Mouse (Mus musculus) cortical plate, adult 2 months (tissue): ENCODE data around the gene Nr0b2. TPM values are rescaled to one million over a fixed set of nuclear protein-coding genes. Genes with fewer than 3 reads are reported as not detected.

Experiments used
- H3K27ac ChIP-seq: fragments of 200-500 bp; 2 replicates; pipeline ENCODE4 v1.5.1; 2012; ENCODE audit warnings: low read length, control low read depth, inconsistent platforms; ENCODE audit not compliant: insufficient read depth
- H3K4me1 ChIP-seq: fragments of 200-500 bp; 2 replicates; pipeline ENCODE4 v1.6.1; 2011; ENCODE audit warnings: low read length; ENCODE audit not compliant: control insufficient read depth, insufficient read depth
- H3K4me3 ChIP-seq: fragments of 200-500 bp; 2 replicates; pipeline ENCODE4 v1.5.1; 2011; ENCODE audit warnings: mild to moderate bottlenecking, low read length, control low read depth; ENCODE audit not compliant: insufficient read depth
- CTCF ChIP-seq: fragments of 200-500 bp; IDR thresholded peaks from 2 replicates; pipeline ENCODE4 v1.5.1; 2011; ENCODE audit warnings: mild to moderate bottlenecking, control low read depth, low read length; ENCODE audit not compliant: insufficient read depth; ENCODE audit errors: extremely low read depth
- POLR2A ChIP-seq: fragments of 200-500 bp; IDR thresholded peaks from 2 replicates; pipeline ENCODE4 v1.6.1; 2011; ENCODE audit warnings: mild to moderate bottlenecking, low read length, control low read depth; ENCODE audit not compliant: insufficient read depth; ENCODE audit errors: extremely low read depth
- polyA plus RNA-seq: library from polyadenylated mRNA; depleted of rRNA; stranded (reverse); fragments of >200 nt; gene quantifications from 2 replicates; pipeline ENCODE4 v1.2.3, GENCODE M21; 2012

The Nr0b2 gene
- polyA plus RNA-seq, 1 experiment, result not detected

GRCm38 (mm10) chr4:133584059-133584951 is 31.1 kb downstream of the Nr0b2 start, which contains the start of gene Gpn2:
Gene Gpn2, plus strand, starts transcription at chr4:133584362.
- no peaks in the 10 kb centered on the region for H3K4me1 ChIP-seq
- peak within 1 kb of the TSS; percentile 73 for H3K4me3 ChIP-seq
- H3K27ac ChIP-seq, result peak within 1 kb of the TSS; percentile 51
- TF ChIP-seq CTCF, result no peak
- peak; percentile 91 for TF ChIP-seq POLR2A

DNA sequence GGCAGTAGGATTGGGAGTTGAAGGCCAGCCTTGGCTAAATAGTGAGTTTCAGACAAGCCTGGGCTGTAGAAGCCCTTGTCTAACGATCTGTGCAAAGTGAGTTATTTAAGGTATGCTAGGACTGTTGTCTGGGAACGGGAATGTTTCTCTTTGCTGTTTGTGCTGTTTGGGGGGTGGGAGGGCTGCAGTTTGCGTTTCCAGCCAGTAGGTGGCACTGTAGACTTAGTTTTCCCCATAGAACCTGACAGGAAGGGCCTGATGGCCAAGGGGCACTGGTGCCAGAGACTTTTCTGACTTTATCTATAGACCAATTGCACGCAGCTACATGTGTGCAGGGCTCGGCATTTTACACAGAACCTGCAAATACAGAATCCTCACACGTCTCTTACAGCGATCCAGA is 39.4 kb downstream of the Nr0b2 start:
- Histone ChIP-seq H3K4me1 (no peaks in the 10 kb centered on the region), H3K4me3 (no peak overlapping the region), H3K27ac (no peak overlapping the region)
- TF ChIP-seq POLR2A (no peak), CTCF (peak; percentile 97)

DNA sequence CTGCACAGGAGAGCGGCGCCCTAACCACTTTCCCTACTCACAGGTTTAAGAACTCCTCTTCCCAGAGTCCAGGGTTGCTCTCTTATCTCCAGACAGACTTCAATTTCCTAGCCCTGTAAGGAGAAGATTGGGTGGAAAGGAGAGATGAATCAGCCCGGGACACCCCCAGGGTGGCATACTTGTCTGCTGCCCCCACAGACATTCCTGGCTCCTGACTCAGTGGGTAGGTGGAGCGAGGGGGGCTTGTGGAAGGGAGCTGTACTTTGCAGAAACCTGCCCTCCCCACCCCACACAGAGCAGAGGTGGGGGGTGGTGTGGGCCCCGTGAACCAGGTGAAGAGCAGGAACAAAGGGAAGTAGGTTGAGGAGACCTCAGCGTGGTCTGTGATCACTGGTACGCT is 42.4 kb downstream of the Nr0b2 start:
- peaks cover 2% of the 10 kb centered on the region; the same call in 1 of the 2 replicates for H3K4me1 ChIP-seq
- no peak overlapping the region for H3K27ac ChIP-seq
- H3K4me3 ChIP-seq, result no peak overlapping the region
- TF ChIP-seq POLR2A, result no peak
- TF ChIP-seq CTCF, result no peak

- TF ChIP-seq CTCF, result no peak
- TF ChIP-seq POLR2A, result no peak
- H3K4me1 ChIP-seq, result peaks cover 2% of the 10 kb centered on the region; the same call in 1 of the 2 replicates
- H3K27ac ChIP-seq, result no peak overlapping the region
- no peak overlapping the region for H3K4me3 ChIP-seq
Measured at GRCm38 (mm10) chr4:133596084-133596483, 42.9 kb downstream of the Nr0b2 start.

GRCm38 (mm10) chr4:133598616-133599015 is 45.4 kb downstream of the Nr0b2 start:
- no peak overlapping the region for H3K4me3 ChIP-seq
- H3K27ac ChIP-seq, result no peak overlapping the region
- TF ChIP-seq CTCF (no peak), POLR2A (no peak)
- peaks cover 2% of the 10 kb centered on the region; the same call in 1 of the 2 replicates for H3K4me1 ChIP-seq

DNA sequence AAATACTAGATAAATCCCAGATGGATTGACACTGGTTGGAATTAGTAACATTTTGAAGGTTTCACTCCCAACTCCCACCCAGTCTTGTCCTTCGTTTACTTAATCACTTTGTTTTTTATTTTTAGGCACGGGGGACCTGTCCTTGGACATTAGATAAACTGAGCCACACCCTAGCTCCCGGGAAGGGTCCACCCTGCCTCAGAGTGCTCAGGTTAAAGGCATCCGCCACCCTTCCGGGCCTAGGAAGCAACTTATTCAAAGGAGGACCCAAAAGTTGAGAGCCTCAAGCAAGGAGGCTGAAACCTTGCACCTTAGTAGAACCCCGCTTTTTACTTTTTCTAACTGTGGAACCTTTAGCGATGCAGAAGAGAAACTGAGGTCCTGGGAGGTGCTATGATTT is 45.9 kb downstream of the Nr0b2 start:
- Histone ChIP-seq H3K4me3 (peak overlapping the region; percentile 29), H3K4me1 (peaks cover 2% of the 10 kb centered on the region; the same call in 1 of the 2 replicates), H3K27ac (no peak overlapping the region)
- TF ChIP-seq POLR2A (no peak), CTCF (no peak)

GRCm38 (mm10) chr4:133599571-133600073 is 46.4 kb downstream of the Nr0b2 start:
- Histone ChIP-seq H3K4me3 (peak overlapping the region; percentile 29), H3K4me1 (peaks cover 2% of the 10 kb centered on the region; the same call in 1 of the 2 replicates), H3K27ac (no peak overlapping the region)
- TF ChIP-seq POLR2A (no peak), CTCF (no peak)

DNA sequence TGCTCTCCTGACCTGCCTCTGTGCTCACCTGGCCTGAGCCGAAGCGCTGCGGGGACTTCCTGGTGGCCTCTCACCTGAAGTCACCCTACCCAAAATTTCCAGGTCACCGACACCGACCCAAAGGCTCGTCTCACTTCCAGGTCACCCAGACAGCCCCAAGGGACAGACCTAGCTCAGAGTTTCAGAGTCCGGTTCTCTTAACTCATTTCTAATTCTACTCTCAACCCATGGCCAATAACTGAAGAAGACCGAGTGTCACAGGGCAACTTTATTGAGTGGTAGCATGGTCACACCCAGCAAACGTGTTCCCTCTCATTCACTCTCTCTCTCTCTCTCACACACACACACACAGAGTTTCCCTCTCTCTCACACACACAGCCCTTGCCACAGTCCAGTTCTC is 47.1 kb downstream of the Nr0b2 start:
- TF ChIP-seq CTCF, result no peak
- no peak for TF ChIP-seq POLR2A
- Histone ChIP-seq H3K4me3 (peak overlapping the region; percentile 29; the same call in 1 of the 2 replicates), H3K4me1 (peaks cover 2% of the 10 kb centered on the region; the same call in 1 of the 2 replicates)

DNA sequence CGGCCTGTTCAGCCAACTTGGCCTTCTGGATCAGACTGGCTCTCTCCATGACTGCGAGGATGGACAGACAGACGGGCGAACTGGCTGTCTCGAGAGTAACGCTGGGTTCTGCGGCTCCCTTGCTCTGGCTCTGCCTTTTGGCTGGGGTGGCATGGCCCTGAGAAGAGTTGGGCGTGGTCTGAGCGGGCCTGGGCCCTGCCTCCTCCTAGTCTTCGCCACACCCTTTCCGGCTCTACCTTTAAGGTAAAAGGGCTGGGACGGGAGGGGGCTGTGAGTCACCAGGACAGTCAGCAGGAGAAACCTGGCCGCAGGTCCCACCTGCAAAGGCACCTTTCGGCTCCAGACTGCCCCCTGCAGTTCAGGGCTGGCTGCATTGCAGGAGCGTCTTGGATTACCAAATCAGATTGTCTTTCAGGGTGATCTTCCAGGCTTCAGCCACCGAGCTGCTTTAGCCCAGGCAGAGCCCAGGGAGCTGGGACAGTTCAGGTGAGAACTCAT is 48.6 kb downstream of the Nr0b2 start, which contains the start of gene Sfn:
TSS of gene Sfn (minus strand) at position 448 of the 498 bp plus-strand sequence.
- peaks cover 2% of the 10 kb centered on the region; the same call in 1 of the 2 replicates for H3K4me1 ChIP-seq
- H3K4me3 ChIP-seq, result no peak within 1 kb of the TSS
- no peak within 1 kb of the TSS for H3K27ac ChIP-seq
- no peak for TF ChIP-seq POLR2A
- 0 out of 2 replicates have a peak, but pooled peaks have one; percentile 16 for TF ChIP-seq CTCF

More for the DNA sequence above, 47.1 kb downstream of the Nr0b2 start:
- no peak overlapping the region for H3K27ac ChIP-seq

- Histone ChIP-seq H3K4me3 (no peak overlapping the region), H3K4me1 (peaks cover 2% of the 10 kb centered on the region; the same call in 1 of the 2 replicates)
- TF ChIP-seq CTCF (no peak), POLR2A (no peak)
Measured at GRCm38 (mm10) chr4:133603056-133603455, 49.9 kb downstream of the Nr0b2 start.

More at GRCm38 (mm10) chr4:133603056-133603455, 49.9 kb downstream of the Nr0b2 start:
- H3K27ac ChIP-seq, result no peak overlapping the region
